Mouse (Mus musculus): ENCODE measurements around the gene Ptgir. TPM values are rescaled to one million over a fixed set of nuclear protein-coding genes. Genes with fewer than 3 reads are reported as not detected.

The Ptgir gene
- polyA plus RNA-seq, 1 experiment from 2014 or later: 0.76 TPM

DNA sequence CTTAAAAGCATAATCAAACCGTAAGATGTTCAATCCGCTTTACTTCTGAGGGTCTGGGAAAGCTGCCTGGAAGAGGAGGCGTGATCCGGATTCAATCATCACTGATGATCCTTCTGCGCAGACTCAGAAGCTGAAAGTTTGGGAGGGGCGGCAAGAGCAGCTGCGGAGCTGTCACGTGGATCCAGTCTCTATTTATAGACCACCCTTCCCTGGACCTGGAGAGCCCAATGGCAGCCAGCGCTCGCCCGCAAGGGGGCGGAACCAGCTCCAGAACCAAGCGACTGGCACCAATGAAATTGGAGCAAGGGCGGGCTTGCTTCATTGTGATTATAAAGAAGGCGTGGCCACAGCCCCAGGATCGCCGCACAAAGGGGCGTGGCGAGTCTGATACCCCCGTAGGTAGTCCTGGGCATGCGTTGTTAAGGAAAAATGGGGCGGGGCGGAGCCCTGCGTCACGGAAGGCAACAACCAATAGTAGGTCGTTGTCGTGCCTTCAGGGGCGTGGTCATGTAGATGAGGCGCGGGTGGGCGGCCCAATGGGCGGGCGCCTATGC is 31.5 kb upstream of the Ptgir start:
- peaks cover 5% of the 10 kb centered on the region for H3K4me1 ChIP-seq (ENCODE audit: control insufficient read depth, insufficient read depth, low read length)
- peak overlapping the region; percentile 74 for H3K4me3 ChIP-seq (ENCODE audit: low read depth, low read length)
- ATAC-seq (ENCODE audit: insufficient read depth, low FRiP score, low TSS enrichment) (peak; percentile 95), DNase-seq (ENCODE audit: low spot score) (peak; percentile 100)
- peak overlapping the region; percentile 28; the same call in 1 of the 2 replicates for H3K27ac ChIP-seq (ENCODE audit: low read depth, low read length)
- peak overlapping the region; percentile 85 for H3K4me2 ChIP-seq (ENCODE audit: low read depth)
- H3K27me3 ChIP-seq (ENCODE audit: control insufficient read depth, insufficient read depth, low read length): no peaks in the 10 kb centered on the region
- no peaks in the 10 kb centered on the region for H3K9me3 ChIP-seq (ENCODE audit: control insufficient read depth, low read length)
- peak overlapping the region; percentile 78; the same call in 1 of the 2 replicates for H3K9ac ChIP-seq (ENCODE audit: low read length)
- WGBS: under 1% methylated on average over 30 of the region's 33 CpGs
- H3K36me3 ChIP-seq (ENCODE audit: control insufficient read depth, insufficient read depth, low read length): no peaks in the 10 kb centered on the region

DNA sequence AGATGAGACGGTGACA is 31.2 kb upstream of the Ptgir start, which contains the start of gene Dact3:
Gene Dact3, plus strand, starts transcription at position 8 of the 16 bp plus-strand sequence.
- H3K36me3 ChIP-seq (ENCODE audit: control insufficient read depth, insufficient read depth, low read length): no peaks in the 10 kb centered on the region
- H3K4me2 ChIP-seq (ENCODE audit: low read depth): peak within 1 kb of the TSS; percentile 85
- peak within 1 kb of the TSS; percentile 74 for H3K27ac ChIP-seq (ENCODE audit: low read depth, low read length)
- H3K4me3 ChIP-seq (ENCODE audit: low read depth, low read length): peak within 1 kb of the TSS; percentile 74
- H3K4me1 ChIP-seq (ENCODE audit: control insufficient read depth, insufficient read depth, low read length): peaks cover 6% of the 10 kb centered on the region
- DNase-seq (ENCODE audit: low spot score): no peak
- ATAC-seq (ENCODE audit: insufficient read depth, low FRiP score, low TSS enrichment): no peak
- H3K9me3 ChIP-seq (ENCODE audit: control insufficient read depth, low read length): no peaks in the 10 kb centered on the region
- no peaks in the 10 kb centered on the region for H3K27me3 ChIP-seq (ENCODE audit: control insufficient read depth, insufficient read depth, low read length)
- H3K9ac ChIP-seq (ENCODE audit: low read length): peak within 1 kb of the TSS; percentile 78
- WGBS: 0% methylated on average over 1 of the region's 1 CpGs

DNA sequence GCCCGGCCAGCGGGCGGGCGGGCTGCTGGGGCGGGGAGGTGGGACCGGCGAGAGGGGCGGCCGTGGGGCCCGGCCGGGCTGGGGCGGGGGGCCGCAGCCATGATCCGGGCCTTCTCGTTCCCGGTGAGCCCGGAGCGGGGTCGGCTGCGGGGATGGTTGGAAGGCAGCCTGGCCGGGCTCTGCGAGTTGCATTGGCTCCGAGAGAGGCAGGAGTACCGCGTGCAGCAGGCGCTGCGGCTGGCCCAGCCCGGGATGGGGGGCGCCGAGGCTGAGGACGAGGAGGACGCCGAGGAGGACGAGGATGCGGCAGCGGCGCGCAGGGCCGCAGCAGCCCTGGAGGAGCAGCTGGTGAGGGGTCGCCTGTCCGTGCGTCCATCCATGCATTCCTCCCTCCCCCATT is 31.0 kb upstream of the Ptgir start:
- Histone ChIP-seq H3K4me1 (ENCODE audit: control insufficient read depth, insufficient read depth, low read length) (peaks cover 9% of the 10 kb centered on the region), H3K9me3 (ENCODE audit: control insufficient read depth, low read length) (no peaks in the 10 kb centered on the region), H3K27ac (ENCODE audit: low read depth, low read length) (peak overlapping the region; percentile 74), H3K9ac (ENCODE audit: low read length) (peak overlapping the region; percentile 78), H3K4me2 (ENCODE audit: low read depth) (peak overlapping the region; percentile 85), H3K36me3 (ENCODE audit: control insufficient read depth, insufficient read depth, low read length) (no peaks in the 10 kb centered on the region), H3K27me3 (ENCODE audit: control insufficient read depth, insufficient read depth, low read length) (no peaks in the 10 kb centered on the region), H3K4me3 (ENCODE audit: low read depth, low read length) (peak overlapping the region; percentile 74)
- peak; percentile 28 for ATAC-seq (ENCODE audit: insufficient read depth, low FRiP score, low TSS enrichment)
- no peak for DNase-seq (ENCODE audit: low spot score)
- 2% methylated on average over 25 of the region's 42 CpGs for WGBS

DNA sequence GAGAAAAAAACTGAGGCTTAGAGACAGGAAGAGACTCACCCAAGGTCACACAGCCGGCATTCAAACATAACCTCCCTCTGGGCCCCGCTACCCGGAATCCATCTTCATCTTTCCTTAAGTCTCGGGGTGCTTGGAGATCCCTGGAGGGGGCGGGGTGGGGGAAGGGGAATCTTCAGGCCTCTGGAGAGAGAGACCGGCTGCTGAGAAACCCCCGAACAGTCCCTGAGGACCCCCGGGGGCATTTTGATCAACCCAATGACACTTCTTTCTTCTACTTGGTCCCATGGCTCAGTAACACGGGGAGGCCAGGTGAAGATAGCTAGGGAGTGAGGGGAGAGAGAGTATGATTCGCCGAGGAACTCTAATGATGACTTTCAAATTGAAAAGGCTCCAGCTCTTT is 30.3 kb upstream of the Ptgir start:
- Histone ChIP-seq H3K27me3 (ENCODE audit: control insufficient read depth, insufficient read depth, low read length) (no peaks in the 10 kb centered on the region), H3K9me3 (ENCODE audit: control insufficient read depth, low read length) (no peaks in the 10 kb centered on the region), H3K4me3 (ENCODE audit: low read depth, low read length) (peak overlapping the region; percentile 74), H3K9ac (ENCODE audit: low read length) (peak overlapping the region; percentile 78; the same call in 1 of the 2 replicates), H3K4me2 (ENCODE audit: low read depth) (peak overlapping the region; percentile 85), H3K4me1 (ENCODE audit: control insufficient read depth, insufficient read depth, low read length) (peaks cover 15% of the 10 kb centered on the region), H3K36me3 (ENCODE audit: control insufficient read depth, insufficient read depth, low read length) (no peaks in the 10 kb centered on the region), H3K27ac (ENCODE audit: low read depth, low read length) (peak overlapping the region; percentile 24; the same call in 1 of the 2 replicates)
- no peak for ATAC-seq (ENCODE audit: insufficient read depth, low FRiP score, low TSS enrichment)
- no peak for DNase-seq (ENCODE audit: low spot score)
- WGBS: 9% methylated on average over 11 of the region's 11 CpGs

DNA sequence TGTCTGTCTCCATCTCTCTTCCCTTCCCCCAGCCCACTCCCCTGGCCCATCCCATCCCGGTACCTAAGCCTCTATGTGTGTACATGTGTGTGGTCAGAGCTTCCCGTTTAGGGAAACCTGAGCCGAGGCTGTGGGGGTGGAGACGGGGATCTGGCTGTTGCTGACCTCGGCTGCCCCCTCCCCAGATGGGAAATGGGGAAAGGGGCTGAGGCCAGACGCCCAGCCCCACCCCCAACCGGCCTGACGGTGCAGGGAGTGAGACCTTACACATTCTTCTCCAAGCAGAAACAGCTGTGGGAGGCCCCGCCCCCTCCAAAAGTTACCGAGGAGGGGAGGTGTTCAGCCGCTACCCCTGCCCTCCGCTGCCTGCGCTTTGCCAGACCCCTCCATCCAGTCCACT is 29.7 kb upstream of the Ptgir start:
- peak; percentile 81 for DNase-seq (ENCODE audit: low spot score)

DNA sequence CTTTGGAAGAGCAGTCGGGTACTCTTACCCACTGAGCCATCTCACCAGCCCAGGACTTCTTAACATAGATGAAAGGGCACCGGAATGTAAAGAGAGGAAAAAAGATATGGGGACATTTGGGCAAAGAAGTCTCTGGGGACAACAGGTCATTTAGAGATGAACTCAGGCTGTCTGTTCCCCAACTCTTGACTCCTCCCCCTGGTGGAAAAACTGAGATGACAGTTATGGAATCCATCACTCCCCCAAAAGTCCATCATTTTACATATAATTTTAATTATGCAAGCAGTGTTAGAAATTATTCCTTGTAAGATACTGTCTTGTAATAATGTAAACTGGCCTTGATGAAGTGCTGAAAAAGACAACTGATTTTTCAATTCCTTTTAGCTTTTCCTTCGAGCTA is 28.6 kb upstream of the Ptgir start:
- no peak overlapping the region for H3K27ac ChIP-seq (ENCODE audit: low read depth, low read length)
- H3K4me3 ChIP-seq (ENCODE audit: low read depth, low read length): no peak overlapping the region
- H3K4me2 ChIP-seq (ENCODE audit: low read depth): no peak overlapping the region
- H3K9me3 ChIP-seq (ENCODE audit: control insufficient read depth, low read length): no peaks in the 10 kb centered on the region
- 85% methylated on average over 3 of the region's 3 CpGs for WGBS
- ATAC-seq (ENCODE audit: insufficient read depth, low FRiP score, low TSS enrichment) (no peak), DNase-seq (ENCODE audit: low spot score) (no peak)
- H3K36me3 ChIP-seq (ENCODE audit: control insufficient read depth, insufficient read depth, low read length): no peaks in the 10 kb centered on the region
- H3K9ac ChIP-seq (ENCODE audit: low read length): no peak overlapping the region
- peaks cover 15% of the 10 kb centered on the region for H3K4me1 ChIP-seq (ENCODE audit: control insufficient read depth, insufficient read depth, low read length)
- H3K27me3 ChIP-seq (ENCODE audit: control insufficient read depth, insufficient read depth, low read length): no peaks in the 10 kb centered on the region

More for the DNA sequence above, 29.7 kb upstream of the Ptgir start:
- Histone ChIP-seq H3K9me3 (ENCODE audit: control insufficient read depth, low read length) (no peaks in the 10 kb centered on the region), H3K27me3 (ENCODE audit: control insufficient read depth, insufficient read depth, low read length) (no peaks in the 10 kb centered on the region), H3K9ac (ENCODE audit: low read length) (peak overlapping the region; percentile 19), H3K27ac (ENCODE audit: low read depth, low read length) (no peak overlapping the region), H3K4me1 (ENCODE audit: control insufficient read depth, insufficient read depth, low read length) (peaks cover 15% of the 10 kb centered on the region), H3K4me2 (ENCODE audit: low read depth) (peak overlapping the region; percentile 85), H3K4me3 (ENCODE audit: low read depth, low read length) (peak overlapping the region; percentile 74), H3K36me3 (ENCODE audit: control insufficient read depth, insufficient read depth, low read length) (no peaks in the 10 kb centered on the region)
- 2% methylated on average over 13 of the region's 13 CpGs for WGBS
- ATAC-seq (ENCODE audit: insufficient read depth, low FRiP score, low TSS enrichment): no peak

DNA sequence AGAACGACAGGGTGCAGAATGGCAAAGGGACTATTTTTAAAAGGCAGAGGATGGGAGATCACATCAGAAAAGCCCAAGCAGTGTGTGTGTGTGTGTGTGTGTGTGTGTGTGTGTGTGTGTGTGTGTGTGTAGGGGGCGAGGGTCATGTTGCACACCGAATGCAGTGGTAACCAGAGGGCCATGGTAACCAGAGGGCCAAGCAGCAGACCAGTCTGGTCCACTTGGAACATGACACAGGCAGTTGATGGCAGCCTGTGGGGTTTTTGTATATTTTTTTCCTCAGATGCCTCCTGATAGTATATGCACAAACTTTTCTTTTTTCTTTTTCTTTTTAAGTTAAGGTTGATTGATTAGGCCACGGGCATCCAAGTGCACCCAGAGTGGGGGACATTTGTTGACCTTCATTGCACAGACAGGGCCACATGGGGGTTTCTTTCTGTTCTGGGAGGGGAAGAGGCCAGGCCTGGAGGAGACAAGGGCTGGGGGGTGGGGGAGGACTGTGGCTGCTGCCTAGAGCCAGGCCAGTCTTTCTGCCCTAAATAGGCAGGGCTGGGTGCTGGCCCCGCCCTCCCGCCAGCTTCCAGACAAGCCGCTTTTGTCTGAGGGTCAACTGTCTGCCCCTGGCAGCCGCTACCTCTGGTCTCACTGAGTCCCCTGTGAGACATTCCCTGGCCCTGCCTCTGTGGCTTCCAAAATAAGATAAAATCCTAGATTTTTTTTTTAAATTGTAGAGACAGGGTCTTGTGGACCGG is 26.3 kb upstream of the Ptgir start:
- 11% methylated on average over 9 of the region's 9 CpGs for whole genome bisulfite sequencing
- H3K27ac ChIP-seq (ENCODE audit: low read depth, low read length): peak overlapping the region; percentile 96
- H3K27me3 ChIP-seq (ENCODE audit: control insufficient read depth, insufficient read depth, low read length): peaks cover 13% of the 10 kb centered on the region
- ATAC-seq (ENCODE audit: insufficient read depth, low FRiP score, low TSS enrichment) (peak; percentile 52), DNase-seq (ENCODE audit: low spot score) (peak; percentile 88)
- H3K9me3 ChIP-seq (ENCODE audit: control insufficient read depth, low read length): no peaks in the 10 kb centered on the region
- no peak overlapping the region for H3K4me3 ChIP-seq (ENCODE audit: low read depth, low read length)
- H3K4me2 ChIP-seq (ENCODE audit: low read depth): peak overlapping the region; percentile 18; the same call in 1 of the 2 replicates
- H3K4me1 ChIP-seq (ENCODE audit: control insufficient read depth, insufficient read depth, low read length): peaks cover 15% of the 10 kb centered on the region
- peaks cover 9% of the 10 kb centered on the region for H3K36me3 ChIP-seq (ENCODE audit: control insufficient read depth, insufficient read depth, low read length)
- H3K9ac ChIP-seq (ENCODE audit: low read length): peak overlapping the region; percentile 38

DNA sequence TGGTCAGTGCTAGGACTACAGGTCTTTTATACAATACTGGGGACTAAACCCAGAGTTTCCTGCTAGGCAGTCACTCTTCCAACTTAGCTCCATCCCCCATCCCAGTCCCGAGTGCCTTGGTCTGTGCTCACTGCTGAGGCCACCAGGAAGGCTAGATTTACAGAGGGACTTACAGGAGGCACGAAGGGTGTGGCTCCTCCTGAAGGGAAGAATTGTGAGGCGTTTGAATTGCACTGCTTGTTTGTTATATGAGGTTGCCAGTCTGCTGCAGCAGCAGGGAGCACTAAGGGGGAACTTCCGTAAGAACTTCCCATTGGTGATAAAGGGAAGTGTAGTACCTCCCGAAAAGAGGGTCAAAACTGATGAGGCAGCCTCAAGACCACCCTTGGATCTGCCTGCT is 25.7 kb upstream of the Ptgir start:
- peak overlapping the region; percentile 38 for H3K9ac ChIP-seq (ENCODE audit: low read length)
- DNase-seq (ENCODE audit: low spot score): no peak
- peaks cover 15% of the 10 kb centered on the region for H3K36me3 ChIP-seq (ENCODE audit: control insufficient read depth, insufficient read depth, low read length)
- H3K4me3 ChIP-seq (ENCODE audit: low read depth, low read length): no peak overlapping the region
- H3K4me2 ChIP-seq (ENCODE audit: low read depth): peak overlapping the region; percentile 18; the same call in 1 of the 2 replicates
- H3K4me1 ChIP-seq (ENCODE audit: control insufficient read depth, insufficient read depth, low read length): peaks cover 15% of the 10 kb centered on the region
- WGBS: 4% methylated on average over 5 of the region's 5 CpGs
- no peak for ATAC-seq (ENCODE audit: insufficient read depth, low FRiP score, low TSS enrichment)
- peaks cover 19% of the 10 kb centered on the region for H3K27me3 ChIP-seq (ENCODE audit: control insufficient read depth, insufficient read depth, low read length)
- H3K27ac ChIP-seq (ENCODE audit: low read depth, low read length): peak overlapping the region; percentile 96
- no peaks in the 10 kb centered on the region for H3K9me3 ChIP-seq (ENCODE audit: control insufficient read depth, low read length)

DNA sequence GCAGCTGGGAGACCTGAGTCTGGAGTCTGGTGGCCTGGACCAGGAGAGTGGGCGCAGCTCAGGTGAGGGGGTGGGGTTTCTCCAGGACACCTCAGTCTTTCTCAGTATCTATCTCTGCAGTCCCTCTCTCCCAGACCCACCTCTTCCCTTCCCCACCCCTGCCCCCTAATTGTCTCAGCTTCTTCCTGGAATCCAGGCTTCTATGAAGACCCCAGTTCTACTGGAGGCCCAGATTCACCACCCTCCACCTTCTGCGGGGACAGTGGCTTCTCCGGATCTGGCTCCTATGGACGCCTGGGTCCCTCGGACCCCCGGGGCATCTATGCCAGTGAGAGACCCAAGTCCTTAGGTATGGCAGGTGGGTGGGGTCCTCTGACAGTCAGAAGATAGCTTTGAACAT is 23.1 kb upstream of the Ptgir start:
- Histone ChIP-seq H3K27me3 (ENCODE audit: control insufficient read depth, insufficient read depth, low read length) (peaks cover 29% of the 10 kb centered on the region), H3K36me3 (ENCODE audit: control insufficient read depth, insufficient read depth, low read length) (peaks cover 25% of the 10 kb centered on the region), H3K4me3 (ENCODE audit: low read depth, low read length) (no peak overlapping the region), H3K4me1 (ENCODE audit: control insufficient read depth, insufficient read depth, low read length) (peaks cover 10% of the 10 kb centered on the region), H3K4me2 (ENCODE audit: low read depth) (no peak overlapping the region), H3K27ac (ENCODE audit: low read depth, low read length) (no peak overlapping the region), H3K9me3 (ENCODE audit: control insufficient read depth, low read length) (peaks cover 4% of the 10 kb centered on the region; the same call in 1 of the 2 replicates), H3K9ac (ENCODE audit: low read length) (no peak overlapping the region)
- WGBS: 94% methylated on average over 6 of the region's 6 CpGs
- DNase-seq (ENCODE audit: low spot score): no peak
- no peak for ATAC-seq (ENCODE audit: insufficient read depth, low FRiP score, low TSS enrichment)
